Mouse (Mus musculus): ENCODE results near the gene Pls1.

The Pls1 gene

GRCm38 (mm10) chr9:95844825-95845460 lies at the start of gene Pls1:
Gene Pls1, minus strand, starts transcription at chr9:95845311.
- DNase-seq (ENCODE audit: low spot score): peak; percentile 88

GRCm38 (mm10) chr9:95882751-95883150 lies 37.6 kb upstream of the Pls1 start:
- DNase-seq (ENCODE audit: low spot score): no peak

GRCm38 (mm10) chr9:95878246-95878645 lies 33.1 kb upstream of the Pls1 start:
- DNase-seq (ENCODE audit: low spot score): no peak

- DNase-seq (ENCODE audit: low spot score): no peak
Observed at GRCm38 (mm10) chr9:95858027-95858570, 13.0 kb upstream of the Pls1 start.

GRCm38 (mm10) chr9:95857414-95858026 lies 12.4 kb upstream of the Pls1 start, which contains the start of gene Atr:
Gene Atr, plus strand, starts transcription at chr9:95857597.
- peak; percentile 93 for DNase-seq (ENCODE audit: low spot score)

GRCm38 (mm10) chr9:95856004-95856403 lies 10.9 kb upstream of the Pls1 start:
- no peak for DNase-seq (ENCODE audit: low spot score)

- no peak for DNase-seq (ENCODE audit: low spot score)
Observed at GRCm38 (mm10) chr9:95854891-95855290, 9.8 kb upstream of the Pls1 start.

GRCm38 (mm10) chr9:95852896-95853295 lies 7.8 kb upstream of the Pls1 start:
- peak; percentile 77 for DNase-seq (ENCODE audit: low spot score)

GRCm38 (mm10) chr9:95851671-95852070 lies 6.6 kb upstream of the Pls1 start:
- no peak for DNase-seq (ENCODE audit: low spot score)

GRCm38 (mm10) chr9:95845711-95846110 lies 600 bp upstream of the Pls1 start:
- no peak for DNase-seq (ENCODE audit: low spot score)

- DNase-seq (ENCODE audit: low spot score): no peak
Observed at GRCm38 (mm10) chr9:95839424-95839823, 5.7 kb downstream of the Pls1 start.

GRCm38 (mm10) chr9:95835741-95836140 lies 9.4 kb downstream of the Pls1 start:
- no peak for DNase-seq (ENCODE audit: low spot score)

GRCm38 (mm10) chr9:95834799-95835198 lies 10.3 kb downstream of the Pls1 start:
- DNase-seq (ENCODE audit: low spot score): no peak

GRCm38 (mm10) chr9:95832758-95833157 lies 12.4 kb downstream of the Pls1 start:
- no peak for DNase-seq (ENCODE audit: low spot score)

GRCm38 (mm10) chr9:95827565-95827964 lies 17.5 kb downstream of the Pls1 start:
- no peak for DNase-seq (ENCODE audit: low spot score)

GRCm38 (mm10) chr9:95822531-95822930 lies 22.6 kb downstream of the Pls1 start:
- DNase-seq (ENCODE audit: low spot score): no peak

- DNase-seq (ENCODE audit: low spot score): no peak
Observed at GRCm38 (mm10) chr9:95815706-95816105, 29.4 kb downstream of the Pls1 start.

- DNase-seq (ENCODE audit: low spot score): no peak
Observed at GRCm38 (mm10) chr9:95815015-95815673, 30.0 kb downstream of the Pls1 start.

GRCm38 (mm10) chr9:95813721-95814531 lies 31.2 kb downstream of the Pls1 start:
- DNase-seq (ENCODE audit: low spot score): no peak

GRCm38 (mm10) chr9:95811817-95812216 lies 33.3 kb downstream of the Pls1 start:
- no peak for DNase-seq (ENCODE audit: low spot score)

- DNase-seq (ENCODE audit: low spot score): peak; percentile 22
Observed at GRCm38 (mm10) chr9:95809596-95809995, 35.5 kb downstream of the Pls1 start.

GRCm38 (mm10) chr9:95805449-95805848 lies 39.7 kb downstream of the Pls1 start:
- no peak for DNase-seq (ENCODE audit: low spot score)

Data from layer of hippocampus, adult 11-12 months (tissue).